Mouse (Mus musculus) liver, postnatal 0 days (tissue): ENCODE data around the gene Uxs1.

Experiments used
- CTCF ChIP-seq: sonication (generic); IDR thresholded peaks from 2 replicates; pipeline ENCODE4 v1.5.1; 2016; ENCODE audit warnings: antibody characterized with exemption, low read depth
- EP300 ChIP-seq: IDR thresholded peaks from 2 replicates; pipeline ENCODE4 v1.6.1; 2016; ENCODE audit warnings: antibody characterized with exemption, low read depth, mild to moderate bottlenecking

- no peak for TF ChIP-seq CTCF
- TF ChIP-seq EP300 = no peak
Measured at GRCm38 (mm10) chr1:43768385-43768990, 59.1 kb downstream of the Uxs1 start.
